Mouse (Mus musculus) liver, embryonic 13.5 days (tissue): ENCODE results near the gene Gm10645. TPM values are rescaled to one million over a fixed set of nuclear protein-coding genes. Genes with fewer than 3 reads are reported as not detected.

ENCODE experiments used
- ATAC-seq: fragments of 200-750 bp; cut with Nextera tagmentation; 2 replicates; pipeline ENCODE4 v1.8.0; 2017; ENCODE audit warnings: low read depth, mild to moderate bottlenecking, moderate number of reproducible peaks, moderate library complexity
- DNase-seq: peaks from one replicate; pipeline ENCODE4 v3.0.0; 2022
- H3K27ac ChIP-seq: fragments of 300-500 bp; sonication (generic); 2 replicates; pipeline ENCODE4 v1.5.1; 2015; ENCODE audit warnings: moderate library complexity, mild to moderate bottlenecking, inconsistent platforms
- H3K27me3 ChIP-seq: fragments of 300-500 bp; sonication (generic); 2 replicates; pipeline ENCODE4 v1.6.1; 2015; ENCODE audit warnings: mild to moderate bottlenecking, inconsistent platforms
- H3K36me3 ChIP-seq: fragments of 300-500 bp; sonication (generic); 2 replicates; pipeline ENCODE4 v1.6.1; 2015; ENCODE audit warnings: mild to moderate bottlenecking, inconsistent platforms
- H3K4me1 ChIP-seq: fragments of 300-500 bp; sonication (generic); replicated peaks from 2 replicates; pipeline ENCODE4 v1.6.1; 2015; ENCODE audit warnings: inconsistent platforms
- H3K4me2 ChIP-seq: fragments of 300-500 bp; sonication (generic); 2 replicates; pipeline ENCODE4 v1.6.1; 2015; ENCODE audit warnings: inconsistent platforms, mild to moderate bottlenecking, moderate library complexity
- H3K4me3 ChIP-seq: fragments of 300-500 bp; sonication (generic); replicated peaks from 2 replicates; pipeline ENCODE4 v1.5.1; 2015; ENCODE audit warnings: mild to moderate bottlenecking, inconsistent platforms
- H3K9ac ChIP-seq: fragments of 300-500 bp; sonication (generic); 2 replicates; pipeline ENCODE4 v1.6.1; 2015; ENCODE audit warnings: mild to moderate bottlenecking, inconsistent platforms
- H3K9me3 ChIP-seq: fragments of 300-500 bp; sonication (generic); replicated peaks from 2 replicates; pipeline ENCODE4 v1.6.1; 2016; ENCODE audit warnings: inconsistent platforms
- WGBS: fragments of 180-500 bp; shearing (Covaris S2); methylation state at CpG from one replicate; pipeline ENCODE4 v1.1.7; 2015; ENCODE audit not compliant: insufficient replicate concordance; 5-methylcytosine and 5-hydroxymethylcytosine counted together
- polyA plus RNA-seq: library from polyadenylated mRNA; unstranded; fragments of >200 nt; fragmentation: Nextera tagmentation; extraction: Ambion mirVana; gene quantifications from 2 replicates; pipeline ENCODE4 v1.2.1, GENCODE M21; 2015

Gene Gm10645
- polyA plus RNA-seq, 1 experiment from 2014 or later, result 0.37 TPM

DNA sequence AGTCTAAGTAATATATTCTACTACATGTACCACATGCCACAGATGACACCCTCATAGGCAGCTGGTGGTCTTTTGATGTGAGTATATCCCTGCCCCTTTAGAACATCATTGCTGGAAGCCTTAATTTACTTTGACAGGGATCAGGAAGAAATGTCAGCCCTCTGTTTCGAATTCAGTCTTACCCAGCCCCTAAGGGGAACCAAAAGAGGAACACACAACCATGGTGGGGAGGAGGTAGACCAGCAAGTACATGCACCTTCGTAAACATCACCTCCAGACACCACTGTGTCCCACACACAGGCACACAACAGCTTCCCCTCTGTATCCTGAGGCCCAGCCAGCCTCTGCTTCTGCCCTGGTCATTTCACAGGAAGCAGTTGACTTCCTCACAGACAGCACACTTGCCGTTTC, 25.3 kb downstream of the Gm10645 start:
- H3K4me3 ChIP-seq, result no peak overlapping the region
- peaks cover 3% of the 10 kb centered on the region; the same call in 1 of the 2 replicates for H3K4me1 ChIP-seq
- 20% methylated on average over 3 of the region's 3 CpGs for WGBS
- H3K9ac ChIP-seq, result no peak overlapping the region
- H3K9me3 ChIP-seq, result no peaks in the 10 kb centered on the region
- H3K27me3 ChIP-seq, result no peaks in the 10 kb centered on the region
- H3K36me3 ChIP-seq, result no peaks in the 10 kb centered on the region
- ATAC-seq (no peak), DNase-seq (no peak)
- peak overlapping the region; percentile 32; the same call in 1 of the 2 replicates for H3K27ac ChIP-seq
- H3K4me2 ChIP-seq, result no peak overlapping the region

DNA sequence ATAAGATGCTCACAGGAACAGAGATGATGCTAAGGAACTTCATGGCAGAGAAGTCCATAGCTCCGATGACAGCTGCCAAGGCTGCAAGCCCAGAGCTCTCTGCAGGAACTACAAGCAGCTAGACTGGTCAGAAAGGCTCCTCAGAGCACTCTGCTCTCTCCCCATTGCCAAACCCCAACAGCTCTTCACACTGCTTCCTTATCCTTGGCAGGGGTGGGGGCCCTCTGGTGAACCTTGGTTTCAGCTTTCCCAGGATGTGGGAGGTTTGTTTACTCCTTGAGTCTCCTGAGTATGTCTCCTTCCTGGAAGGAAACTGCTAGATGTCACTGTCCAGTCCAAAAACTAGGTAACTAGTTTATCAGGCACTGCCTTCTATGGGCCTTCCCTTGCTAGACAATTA, 25.9 kb downstream of the Gm10645 start:
- Histone ChIP-seq H3K4me1 (peaks cover 3% of the 10 kb centered on the region; the same call in 1 of the 2 replicates), H3K36me3 (no peaks in the 10 kb centered on the region), H3K4me3 (no peak overlapping the region), H3K9me3 (no peaks in the 10 kb centered on the region), H3K9ac (no peak overlapping the region), H3K27me3 (no peaks in the 10 kb centered on the region), H3K27ac (no peak overlapping the region), H3K4me2 (no peak overlapping the region)
- no peak for DNase-seq
- WGBS, result 55% methylated on average over 1 of the region's 1 CpGs
- ATAC-seq, result no peak

DNA sequence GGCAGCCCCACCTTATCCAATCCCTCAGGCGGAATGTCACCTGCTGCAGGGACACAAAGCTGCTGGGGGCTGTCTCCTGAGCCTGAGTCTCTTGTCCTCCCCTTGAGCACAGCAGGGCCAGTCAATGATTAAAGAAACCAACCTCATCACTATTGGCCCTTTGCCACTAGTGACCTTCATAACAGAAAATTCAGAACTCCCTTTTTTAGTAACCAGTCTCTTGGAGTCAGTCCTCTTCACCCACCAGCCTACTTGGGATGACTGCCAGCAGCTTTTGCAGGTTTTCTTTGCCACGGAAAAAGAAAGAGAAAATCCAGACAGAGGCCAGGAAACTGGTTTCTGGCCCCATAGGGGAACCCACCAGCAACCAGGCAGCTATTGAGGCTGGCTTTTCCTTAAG, 30.9 kb downstream of the Gm10645 start:
- H3K4me2 ChIP-seq, result no peak overlapping the region

More for the DNA sequence above, 30.9 kb downstream of the Gm10645 start:
- no peaks in the 10 kb centered on the region for H3K9me3 ChIP-seq
- ATAC-seq (no peak), DNase-seq (no peak)
- H3K27ac ChIP-seq, result no peak overlapping the region
- no peak overlapping the region for H3K4me3 ChIP-seq
- no peaks in the 10 kb centered on the region for H3K4me1 ChIP-seq
- H3K36me3 ChIP-seq, result no peaks in the 10 kb centered on the region
- WGBS, result 50% methylated on average over 2 of the region's 2 CpGs
- no peaks in the 10 kb centered on the region for H3K27me3 ChIP-seq
- no peak overlapping the region for H3K9ac ChIP-seq

Other genes starting within 250 kb of the Gm10645 start
- 0.51 and 0.71 TPM in 2 replicates for gene Tbc1d9, start 818 bp downstream of the Gm10645 start, polyA plus RNA-seq
- gene Ucp1, start 124.2 kb upstream of the Gm10645 start, polyA plus RNA-seq, result not detected in 2 replicates
- 5.5 and 8.3 TPM in 2 replicates for gene Elmod2, start 166.3 kb upstream of the Gm10645 start, polyA plus RNA-seq
- gene Mgat4d, start 182.3 kb upstream of the Gm10645 start, polyA plus RNA-seq, result not detected in 2 replicates
- 0.38 and 0.58 TPM in 2 replicates for gene Clgn, start 223.7 kb upstream of the Gm10645 start, polyA plus RNA-seq